Mouse (Mus musculus): ENCODE measurements around the gene Tgoln1. TPM values are rescaled to one million over a fixed set of nuclear protein-coding genes. Genes with fewer than 3 reads are reported as not detected.

The Tgoln1 gene
- total RNA-seq (2023), result 138 TPM

GRCm38 (mm10) chr6:72616643-72617288 lies at the start of gene Tgoln1:
Gene Tgoln1, minus strand, starts transcription at chr6:72617000.

GRCm38 (mm10) chr6:72597956-72598753 lies 18.6 kb downstream of the Tgoln1 start, which contains the start of the genes Elmod3 and Retsat:
Gene Elmod3, minus strand, starts transcription at chr6:72598413.
Gene Retsat, plus strand, starts transcription at chr6:72598475.

Other genes with a start within 250 kb of the Tgoln1 start
- gene Vamp5, start 236.5 kb downstream of the Tgoln1 start, total RNA-seq (2023), result 9.8 TPM
- gene Vamp8, start 226.3 kb downstream of the Tgoln1 start, total RNA-seq (2023), result 60.7 TPM
- gene Ggcx, start 202.7 kb downstream of the Tgoln1 start, total RNA-seq (2023), result 19.6 TPM
- gene Mat2a, start 177.4 kb downstream of the Tgoln1 start, total RNA-seq (2023), result 238 TPM
- gene Sh2d6, start 95.3 kb downstream of the Tgoln1 start, total RNA-seq (2023), result not detected
- 33.5 TPM for gene Capg, start 72.6 kb downstream of the Tgoln1 start, total RNA-seq (2023)
- gene Elmod3, start 18.6 kb downstream of the Tgoln1 start, total RNA-seq (2023), result 13.2 TPM
- gene Retsat, start 18.5 kb downstream of the Tgoln1 start, total RNA-seq (2023), result 5.8 TPM
- 2.5 TPM for gene Tcf7l1, start 172.3 kb upstream of the Tgoln1 start, total RNA-seq (2023)